Mouse (Mus musculus) bone marrow, adult 2 months (tissue): ENCODE data around the gene Aff3.

ENCODE experiments used
- CTCF ChIP-seq: fragments of 200-500 bp; IDR thresholded peaks from 2 replicates; pipeline ENCODE4 v1.5.1; 2011; ENCODE audit warnings: low read length, control low read depth; ENCODE audit not compliant: control insufficient read depth, insufficient read depth
- POLR2A ChIP-seq: fragments of 200-500 bp; IDR thresholded peaks from 2 replicates; pipeline ENCODE4 v1.6.1; 2011; ENCODE audit warnings: low read depth, mild to moderate bottlenecking, control low read depth, low read length, borderline replicate concordance; ENCODE audit not compliant: control insufficient read depth

GRCm38 (mm10) chr1:38470817-38471216 lies 193.9 kb downstream of the Aff3 start:
- TF ChIP-seq CTCF (no peak), POLR2A (no peak)
